Mouse (Mus musculus) CH12.LX (cell line): ENCODE data around the gene Usp21.

Source experiments
- CTCF ChIP-seq, 2 experiments: IDR thresholded peaks in 1 of 2; conservative IDR thresholded peaks in 1 of 2; 2 replicates each; pipeline ENCODE4 v1.5.1; 2011 to 2012; ENCODE audit warnings: low read depth in 2 of 2, low read length in 2 of 2, improper control_type of control experiment in 1 of 2, inconsistent platforms in 1 of 2, mild to moderate bottlenecking in 1 of 2, moderate library complexity in 1 of 2
- EP300 ChIP-seq: IDR thresholded peaks from 2 replicates; pipeline ENCODE4 v1.6.1; 2011; ENCODE audit warnings: low read length, improper control_type of control experiment
- HCFC1 ChIP-seq: IDR thresholded peaks from 2 replicates; pipeline ENCODE4 v1.6.1; 2012; ENCODE audit warnings: low read depth, mild to moderate bottlenecking, inconsistent platforms, low read length, improper control_type of control experiment
- JUN ChIP-seq: IDR thresholded peaks from 2 replicates; pipeline ENCODE4 v1.6.1; 2011; ENCODE audit warnings: low read depth, mild to moderate bottlenecking, low read length, improper control_type of control experiment, moderate library complexity; ENCODE audit not compliant: insufficient read depth
- POLR2A ChIP-seq: IDR thresholded peaks from 2 replicates; pipeline ENCODE4 v1.6.1; 2011; ENCODE audit warnings: low read depth, mild to moderate bottlenecking, improper control_type of control experiment, low read length
- SIN3A ChIP-seq: IDR thresholded peaks from 2 replicates; pipeline ENCODE4 v1.6.1; 2012; ENCODE audit warnings: low read length, improper control_type of control experiment, inconsistent platforms
- TBP ChIP-seq: conservative IDR thresholded peaks from 2 replicates; pipeline ENCODE4 v1.6.1; 2011; ENCODE audit warnings: low read depth, low read length, improper control_type of control experiment
- ZC3H11A ChIP-seq: IDR thresholded peaks from 2 replicates; pipeline ENCODE4 v1.6.1; 2012; ENCODE audit warnings: low read depth, mild to moderate bottlenecking, inconsistent platforms, low read length, improper control_type of control experiment
- ZKSCAN1 ChIP-seq: IDR thresholded peaks from 2 replicates; pipeline ENCODE4 v1.6.1; 2012; ENCODE audit warnings: low read depth, inconsistent platforms, low read length, improper control_type of control experiment, borderline replicate concordance

- TF ChIP-seq JUN (no peak), CTCF (conservative IDR thresholded peaks at IDR 0.05 in 1 of 2, IDR thresholded peaks at IDR 0.05 in 1 of 2; ENCODE audit: low read depth in 2 of 2, low read length in 2 of 2) (no peak), TBP (no peak), POLR2A (no peak), HCFC1 (no peak), ZKSCAN1 (no peak), ZC3H11A (no peak), SIN3A (no peak), EP300 (no peak)
These were observed 30.0 kb downstream of the Usp21 start for GRCm38 (mm10) chr1:171257781-171258180.
